ENCODE assay signal across 8 mouse cellular contexts in the genomic region with DNA sequence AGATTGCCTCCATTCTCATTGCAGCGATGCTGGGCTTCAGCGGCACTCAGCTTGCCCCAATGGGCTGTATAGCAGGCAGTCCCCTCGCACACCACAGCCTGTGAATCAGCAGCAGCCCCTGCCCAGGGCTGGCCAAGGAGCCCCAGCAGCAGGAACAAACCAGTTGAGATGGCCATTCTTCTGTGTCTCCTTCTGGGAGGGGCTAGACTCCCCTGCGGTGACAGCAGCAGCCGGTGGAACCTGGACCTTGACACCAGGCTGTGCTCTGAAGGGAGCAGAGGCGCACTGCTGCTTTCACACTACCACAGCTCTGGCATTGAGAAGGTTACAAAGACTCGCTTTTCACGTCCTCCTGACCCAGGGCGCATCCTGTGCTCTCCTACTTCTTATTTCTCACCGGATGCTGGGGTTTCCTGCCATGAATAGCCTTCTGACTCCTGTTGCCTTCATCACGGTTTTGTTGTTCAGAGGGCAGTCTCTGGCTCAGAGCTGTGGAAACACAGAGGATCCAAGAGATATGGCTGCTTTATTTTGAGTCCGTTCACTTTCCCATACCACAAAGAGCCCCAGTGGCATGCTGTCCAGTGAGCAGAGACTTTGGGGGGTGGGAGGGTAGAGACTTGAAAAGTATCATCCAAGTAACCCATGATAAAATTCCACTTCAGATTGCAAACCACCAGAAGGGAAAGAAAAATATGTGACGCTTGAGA. TPM values are rescaled to one million over a fixed set of nuclear protein-coding genes. Genes with fewer than 3 reads are reported as not detected.
DNase-seq lines count a peak whose midpoint lies in the region; ATAC-seq and TF ChIP-seq lines count a peak whose summit lies in the region.

A gene (minus strand): TSS at position 315 of the 710 bp plus-strand sequence.

- no peak within 1 kb of the TSS for H3K4me3 ChIP-seq in forebrain, postnatal 0 days (ENCODE audit: low read depth, low read length)
- H3K4me3 ChIP-seq in hindbrain, embryonic 14.5 days (replicated peaks; ENCODE audit: low read length) = peak within 1 kb of the TSS; percentile 13; the same call in 1 of the 2 replicates
- H3K4me3 ChIP-seq in liver, adult 2 months (ENCODE audit: insufficient read depth, low read depth, low read length) = peak within 1 kb of the TSS; percentile 65

- H3K36me3 ChIP-seq in forebrain, postnatal 0 days (ENCODE audit: insufficient read depth) = no peaks in the 10 kb centered on the region
- no peaks in the 10 kb centered on the region for H3K36me3 ChIP-seq in hindbrain, embryonic 14.5 days (replicated peaks; ENCODE audit: control insufficient read depth, insufficient read depth)
- H3K36me3 ChIP-seq in liver, adult 2 months (ENCODE audit: control insufficient read depth, insufficient read depth, low read length) = no peaks in the 10 kb centered on the region

- TF ChIP-seq POLR2A in liver, adult 2 months (IDR thresholded peaks at IDR 0.05; ENCODE audit: extremely low read depth, insufficient read depth, low read length) = no peak

- TF ChIP-seq CTCF in forebrain, postnatal 0 days (IDR thresholded peaks at IDR 0.05; ENCODE audit: low read depth) = no peak
- TF ChIP-seq CTCF in liver, adult 2 months (IDR thresholded peaks at IDR 0.05; ENCODE audit: low read depth, low read length) = no peak

- H3K4me1 ChIP-seq in forebrain, postnatal 0 days (ENCODE audit: insufficient read depth) = no peaks in the 10 kb centered on the region
- H3K4me1 ChIP-seq in hindbrain, embryonic 14.5 days (replicated peaks; ENCODE audit: control insufficient read depth, insufficient read depth, low read length) = no peaks in the 10 kb centered on the region
- no peaks in the 10 kb centered on the region for H3K4me1 ChIP-seq in liver, adult 2 months (ENCODE audit: control insufficient read depth, insufficient read depth, low read length)

- no peak for DNase-seq in layer of hippocampus, postnatal 14 days (ENCODE audit: low spot score in 2 of 2)
- no peak for DNase-seq in layer of hippocampus, adult 8-10 months (ENCODE audit: low spot score in 2 of 2)
- no peak for DNase-seq in forebrain, postnatal 0 days
- DNase-seq in hindbrain, embryonic 14.5 days (ENCODE audit: low spot score) = no peak
- DNase-seq in liver, adult 2 months (ENCODE audit: extremely low read depth, low read depth, low spot score) = no peak
- DNase-seq in monocyte, adult 2 months (ENCODE audit: low read depth in 1 of 2, low spot score in 2 of 2) = peak; percentile 40
- DNase-seq in thymus, postnatal 36 days = peak; percentile 32 to 42
- no peak for DNase-seq in ovary, adult 18-20 months (ENCODE audit: low spot score)

- 0 out of 2 replicates have a peak within 1 kb of the TSS, but pooled peaks have one; percentile 3 for H3K4me2 ChIP-seq in forebrain, postnatal 0 days (ENCODE audit: low read depth)
- no peak within 1 kb of the TSS for H3K4me2 ChIP-seq in hindbrain, embryonic 14.5 days (replicated peaks)

- H3K27me3 ChIP-seq in forebrain, postnatal 0 days (ENCODE audit: insufficient read depth, low read length) = no peaks in the 10 kb centered on the region
- H3K27me3 ChIP-seq in hindbrain, embryonic 14.5 days (ENCODE audit: control insufficient read depth, insufficient read depth, low read length) = no peaks in the 10 kb centered on the region
- no peaks in the 10 kb centered on the region for H3K27me3 ChIP-seq in liver, adult 2 months (ENCODE audit: control insufficient read depth, insufficient read depth, low read length)

- no peaks in the 10 kb centered on the region for H3K79me2 ChIP-seq in liver, adult 2 months (ENCODE audit: control insufficient read depth, insufficient read depth, low read length)

- WGBS in forebrain, postnatal 0 days = 67% methylated on average over 13 of the region's 13 CpGs
- 65% methylated on average over 13 of the region's 13 CpGs for WGBS in hindbrain, embryonic 14.5 days
- WGBS in liver, adult 2 months = 49% methylated on average over 13 of the region's 13 CpGs

- ATAC-seq in forebrain, postnatal 0 days = peak; percentile 14; the same call in 1 of the 2 replicates
- ATAC-seq in hindbrain, embryonic 14.5 days (ENCODE audit: low FRiP score) = 0 out of 2 replicates have a peak, but pooled peaks have one; percentile 12

- no peaks in the 10 kb centered on the region for H3K9me3 ChIP-seq in forebrain, postnatal 0 days (ENCODE audit: low read length)
- H3K9me3 ChIP-seq in hindbrain, embryonic 14.5 days (ENCODE audit: control insufficient read depth, low read length) = no peaks in the 10 kb centered on the region

- H3K27ac ChIP-seq in forebrain, postnatal 0 days (ENCODE audit: low read depth, low read length) = no peak within 1 kb of the TSS
- peak within 1 kb of the TSS; percentile 36; the same call in 1 of the 2 replicates for H3K27ac ChIP-seq in hindbrain, embryonic 14.5 days
- peak within 1 kb of the TSS; percentile 51 for H3K27ac ChIP-seq in liver, adult 2 months (replicated peaks; ENCODE audit: insufficient read depth, low read depth, low read length)

- no peak within 1 kb of the TSS for H3K9ac ChIP-seq in forebrain, postnatal 0 days
- H3K9ac ChIP-seq in hindbrain, embryonic 14.5 days = no peak within 1 kb of the TSS
- H3K9ac ChIP-seq in liver, adult 2 months (ENCODE audit: low read depth, low read length) = peak within 1 kb of the TSS; percentile 33

RNA-seq across cellular contexts. Expression of the gene that starts here (rescaled TPM):
- 10 to 100 TPM; 11.8 to 13.5 TPM for total RNA-seq in layer of hippocampus, postnatal 14 days (2021)
- total RNA-seq in layer of hippocampus, adult 8-10 months (2022) = 1 to 10 TPM; 3.1 to 4.3 (median 3.6) TPM
- 15.2 and 22.4 TPM in 2 replicates for total RNA-seq in forebrain, postnatal 0 days (2014; rRNA removed)
- 4.0 and 4.5 TPM in 2 replicates for polyA plus RNA-seq in forebrain, postnatal 0 days (2015; fragmentation: Nextera tagmentation; extraction: Ambion mirVana)
- 10.1 and 10.3 TPM in 2 replicates for polyA plus RNA-seq in hindbrain, embryonic 14.5 days (2014; fragmentation: Nextera tagmentation; extraction: Ambion mirVana)
- total RNA-seq in liver, adult 2 months (2014; rRNA removed) = 3.0 and 4.0 TPM in 2 replicates
- polyA plus RNA-seq in liver, adult 2 months (2012; rRNA removed) = 1.1 TPM in 2 replicates

Comparison
In these comparisons a context has a peak if more than half of its experiments do, and no peak if none do; other contexts are left out.
1. DNase-seq: peak in monocyte, adult 2 months (2 of 2) and thymus, postnatal 36 days (2 of 2); none in layer of hippocampus, postnatal 14 days (0 of 2), layer of hippocampus, adult 8-10 months (0 of 2), forebrain, postnatal 0 days (single experiment), hindbrain, embryonic 14.5 days (single experiment), liver, adult 2 months (single experiment) and ovary, adult 18-20 months (single experiment).